Mouse (Mus musculus): Measurements from ENCODE around the gene Sash3. TPM values are rescaled to one million over a fixed set of nuclear protein-coding genes. Genes with fewer than 3 reads are reported as not detected.
"Not testable (repeated sequence)": the region's sequence is repeated elsewhere in the genome, so short reads cannot be mapped to it uniquely, and the experiment has no call there.

The Sash3 gene
- polyA plus RNA-seq, 1 experiment from 2014 or later, result 1.0 TPM

DNA sequence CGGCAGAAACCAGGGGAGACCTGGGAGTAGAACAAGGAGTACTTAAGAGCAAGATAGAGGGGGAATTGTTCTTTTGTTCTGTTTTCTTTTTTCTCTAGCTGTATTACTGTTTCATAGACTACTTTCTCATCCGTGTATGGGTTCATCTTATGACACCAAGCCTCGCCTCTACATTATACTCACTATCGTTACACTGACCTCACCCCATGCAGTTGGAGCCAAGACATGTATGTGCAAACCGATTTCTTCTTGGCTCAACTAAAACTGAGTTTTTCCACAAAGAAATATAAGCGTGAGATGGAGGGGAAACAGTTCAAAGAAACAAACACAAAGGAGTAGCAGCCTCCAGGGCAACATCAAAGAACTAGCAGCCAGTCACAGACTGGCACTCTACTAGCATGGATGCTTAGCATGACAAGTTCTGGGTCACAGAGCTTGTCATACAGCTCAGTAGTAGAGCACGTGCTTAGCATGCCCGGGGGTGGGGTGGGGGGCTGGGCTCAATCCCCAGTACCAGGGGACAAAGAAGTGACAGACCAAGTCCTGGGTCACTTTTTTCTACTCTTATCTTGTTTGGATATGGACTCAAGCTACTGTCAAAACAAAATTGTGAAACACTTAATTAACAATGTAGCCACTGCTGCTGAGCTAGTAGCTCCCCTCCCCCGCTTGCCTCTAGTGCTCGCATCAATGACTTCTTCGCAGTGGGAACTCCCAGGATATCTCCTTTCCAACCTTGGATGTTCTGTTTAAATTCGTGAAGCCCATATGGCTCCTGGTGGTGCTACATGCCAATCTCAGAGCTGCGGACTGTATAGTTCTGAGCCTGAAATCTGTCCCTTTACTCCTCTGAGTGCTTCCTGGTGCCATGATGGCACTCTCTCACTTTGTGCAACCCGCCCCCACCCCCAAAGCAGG lies 47.3 kb downstream of the Sash3 start:
- H3K36me3 ChIP-seq (replicated peaks), result peaks cover 32% of the 10 kb centered on the region
- 77% methylated on average over 14 of the region's 14 CpGs for whole genome bisulfite sequencing
- no peak for DNase-seq (ENCODE audit: extremely low spot score, low spot score)

DNA sequence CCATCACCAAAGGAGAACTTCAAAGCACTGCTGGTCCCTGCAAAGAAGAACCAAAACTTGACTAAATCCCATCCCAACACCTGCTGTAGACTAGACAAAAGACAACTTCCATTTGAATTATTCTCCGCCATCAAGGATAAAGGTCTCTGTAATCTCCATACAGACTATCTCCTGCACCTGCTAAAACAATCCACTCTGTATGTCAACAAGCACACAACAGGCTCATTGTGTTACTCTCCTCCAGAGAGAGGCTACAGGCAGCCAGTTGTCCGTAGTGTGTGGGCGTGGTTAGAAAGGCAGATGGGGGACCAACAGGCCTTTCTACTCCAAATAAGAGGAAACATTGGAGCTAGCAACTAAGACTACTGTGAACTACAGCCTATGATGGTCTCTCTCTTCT lies 51.6 kb downstream of the Sash3 start:
- WGBS, result 87% methylated on average over 3 of the region's 3 CpGs
- H3K27ac ChIP-seq, result no peak overlapping the region
- no peak overlapping the region for H3K4me3 ChIP-seq
- H3K36me3 ChIP-seq (replicated peaks), result peaks cover 11% of the 10 kb centered on the region; the same call in 1 of the 2 replicates
- H3K4me1 ChIP-seq, result peaks cover 8% of the 10 kb centered on the region; the same call in 1 of the 2 replicates
- no peaks in the 10 kb centered on the region for H3K27me3 ChIP-seq (ENCODE audit: poor library complexity, severe bottlenecking)
- DNase-seq (ENCODE audit: extremely low spot score, low spot score), result no peak
- no peaks in the 10 kb centered on the region for H3K9me3 ChIP-seq

More for the DNA sequence above, 47.3 kb downstream of the Sash3 start:
- Histone ChIP-seq H3K4me1 (peaks cover 8% of the 10 kb centered on the region; the same call in 1 of the 2 replicates), H3K9me3 (no peaks in the 10 kb centered on the region), H3K27ac (no peak overlapping the region), H3K27me3 (ENCODE audit: poor library complexity, severe bottlenecking) (no peaks in the 10 kb centered on the region), H3K4me3 (no peak overlapping the region)

DNA sequence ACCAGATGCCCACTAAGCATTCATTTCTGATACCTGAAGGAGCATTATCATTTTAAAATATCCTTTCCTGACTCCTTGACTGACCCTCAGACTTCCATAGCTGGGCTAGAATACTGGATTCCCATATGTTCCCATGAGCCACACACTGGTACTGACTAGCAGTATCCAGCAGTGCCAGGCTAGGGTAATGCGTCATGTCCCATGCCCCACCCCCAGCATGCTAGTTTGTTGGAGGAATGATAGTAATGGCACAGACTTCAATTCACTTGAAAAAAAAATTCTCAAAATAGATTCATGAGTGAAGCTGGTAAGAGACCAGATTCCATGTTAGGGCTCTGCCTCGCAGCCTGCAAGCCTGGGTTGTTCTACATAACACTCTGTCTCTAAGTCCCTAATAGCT lies 52.8 kb downstream of the Sash3 start:
- Histone ChIP-seq H3K36me3 (replicated peaks) (peaks cover 11% of the 10 kb centered on the region; the same call in 1 of the 2 replicates), H3K9me3 (no peaks in the 10 kb centered on the region), H3K4me3 (no peak overlapping the region), H3K4me1 (no peaks in the 10 kb centered on the region), H3K27ac (no peak overlapping the region), H3K27me3 (ENCODE audit: poor library complexity, severe bottlenecking) (no peaks in the 10 kb centered on the region)
- 92% methylated on average over 2 of the region's 2 CpGs for WGBS
- no peak for DNase-seq (ENCODE audit: extremely low spot score, low spot score)

DNA sequence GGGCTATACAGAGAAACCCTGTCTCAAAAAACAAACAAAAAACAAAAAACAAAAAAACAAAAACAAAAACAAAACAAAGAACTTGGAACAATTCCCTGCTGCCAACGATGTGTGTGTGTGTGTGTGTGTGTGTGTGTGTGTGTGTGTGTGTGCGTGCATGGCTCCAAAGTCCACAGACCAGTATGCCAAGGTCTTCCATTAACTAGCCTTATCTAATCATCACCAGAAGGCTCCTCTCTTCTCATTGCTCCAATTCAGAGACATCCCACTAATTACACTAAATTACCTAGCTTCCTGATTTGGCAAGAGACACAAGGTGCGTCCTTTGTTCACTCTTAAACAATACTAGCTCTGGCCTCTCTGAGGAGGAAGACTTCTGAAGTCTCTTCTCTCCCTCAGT lies 54.5 kb downstream of the Sash3 start:
- Histone ChIP-seq H3K27me3 (ENCODE audit: poor library complexity, severe bottlenecking) (no peaks in the 10 kb centered on the region), H3K27ac (no peak overlapping the region), H3K36me3 (replicated peaks) (peaks cover 5% of the 10 kb centered on the region; the same call in 1 of the 2 replicates), H3K9me3 (no peaks in the 10 kb centered on the region), H3K4me1 (no peaks in the 10 kb centered on the region), H3K4me3 (no peak overlapping the region)
- WGBS, result 92% methylated on average over 3 of the region's 3 CpGs
- DNase-seq (ENCODE audit: extremely low spot score, low spot score), result no peak

DNA sequence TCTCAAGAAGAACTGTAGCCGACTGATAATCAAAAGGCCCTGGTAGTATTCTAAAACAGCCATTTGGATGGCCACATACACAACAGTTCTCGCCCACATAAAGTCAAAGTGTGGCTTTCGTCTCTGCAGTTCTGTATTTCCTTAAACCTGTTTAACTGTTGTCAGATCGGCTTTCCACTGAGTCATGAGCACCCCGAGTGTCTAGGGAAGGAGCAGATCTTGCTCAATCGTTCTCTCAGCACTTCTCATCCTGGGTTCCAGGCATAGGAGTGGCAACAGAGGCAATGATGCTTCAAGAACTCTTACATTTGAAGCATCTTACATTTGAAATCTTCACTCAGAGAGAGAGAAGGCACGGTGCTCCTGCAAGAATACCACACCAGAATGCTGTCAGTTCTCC lies 55.7 kb downstream of the Sash3 start:
- 84% methylated on average over 7 of the region's 7 CpGs for WGBS
- no peaks in the 10 kb centered on the region for H3K4me1 ChIP-seq
- H3K4me3 ChIP-seq, result no peak overlapping the region
- peaks cover 4% of the 10 kb centered on the region; the same call in 1 of the 2 replicates for H3K36me3 ChIP-seq (replicated peaks)
- no peaks in the 10 kb centered on the region for H3K27me3 ChIP-seq (ENCODE audit: poor library complexity, severe bottlenecking)
- H3K27ac ChIP-seq, result no peak overlapping the region
- no peaks in the 10 kb centered on the region for H3K9me3 ChIP-seq
- no peak for DNase-seq (ENCODE audit: extremely low spot score, low spot score)

DNA sequence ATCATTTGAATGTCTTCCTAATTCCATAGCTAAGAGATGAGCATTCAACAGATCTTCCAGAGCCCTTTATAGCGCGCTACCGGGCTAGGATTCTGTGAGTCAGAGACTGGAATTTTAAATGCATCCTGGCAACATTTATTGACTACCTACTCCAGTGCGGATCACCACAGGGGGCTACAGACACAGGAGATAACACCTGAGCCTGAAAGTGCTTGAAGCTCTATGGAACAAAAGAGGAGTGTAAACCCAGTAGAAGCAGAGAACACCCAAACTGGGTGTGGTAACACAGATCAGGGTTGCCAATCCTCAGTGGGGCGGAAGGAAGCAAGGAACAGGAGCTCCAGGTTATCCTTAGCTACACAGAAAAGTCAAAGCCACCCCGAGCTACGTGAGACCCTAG lies 56.2 kb downstream of the Sash3 start:
- no peaks in the 10 kb centered on the region for H3K27me3 ChIP-seq (ENCODE audit: poor library complexity, severe bottlenecking)
- H3K4me1 ChIP-seq, result peaks cover 3% of the 10 kb centered on the region
- no peak for DNase-seq (ENCODE audit: extremely low spot score, low spot score)
- no peaks in the 10 kb centered on the region for H3K9me3 ChIP-seq
- H3K36me3 ChIP-seq (replicated peaks), result peaks cover 4% of the 10 kb centered on the region; the same call in 1 of the 2 replicates
- H3K27ac ChIP-seq, result no peak overlapping the region
- 92% methylated on average over 7 of the region's 7 CpGs for WGBS
- H3K4me3 ChIP-seq, result no peak overlapping the region

DNA sequence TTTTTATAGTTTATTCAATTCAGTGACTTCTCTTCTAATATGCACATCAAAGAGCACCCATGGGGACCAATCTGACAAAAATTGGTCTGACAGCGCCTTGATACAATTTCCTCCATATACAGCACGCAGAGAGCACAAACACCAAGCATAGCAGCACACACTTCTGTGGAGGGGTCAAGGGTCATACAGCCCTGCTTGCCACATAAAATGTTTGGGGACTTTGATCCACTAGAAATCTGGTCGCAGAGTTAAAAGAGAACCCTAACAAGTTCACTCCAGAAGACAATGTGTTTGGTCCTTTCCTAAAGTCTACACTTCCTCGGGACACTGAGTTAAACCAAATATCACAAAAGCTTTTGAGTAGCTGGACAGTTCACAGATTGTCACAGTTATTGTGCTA lies 56.8 kb downstream of the Sash3 start:
- H3K27ac ChIP-seq, result no peak overlapping the region
- no peaks in the 10 kb centered on the region for H3K9me3 ChIP-seq
- H3K4me1 ChIP-seq, result peaks cover 7% of the 10 kb centered on the region

DNA sequence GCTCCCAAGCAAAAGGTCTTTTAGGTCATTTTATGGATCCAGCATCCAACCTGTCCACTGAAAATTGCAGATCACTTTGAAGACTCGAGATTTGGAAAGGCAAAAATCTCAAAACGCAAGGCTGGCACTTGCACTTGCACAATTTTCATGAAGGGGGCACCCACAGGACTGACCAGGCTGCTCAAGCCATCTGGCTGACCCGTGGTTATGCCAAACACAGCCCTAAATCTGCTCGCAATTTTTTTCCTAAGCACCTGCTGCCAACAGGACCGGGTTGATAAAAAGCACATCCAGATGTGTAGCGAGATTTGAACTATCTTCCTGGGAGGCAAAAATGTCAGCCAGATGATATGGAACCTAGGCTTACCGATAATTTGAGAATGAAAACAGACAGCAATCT lies 57.5 kb downstream of the Sash3 start:
- 84% methylated on average over 7 of the region's 7 CpGs for WGBS
- Histone ChIP-seq H3K9me3 (no peaks in the 10 kb centered on the region), H3K4me3 (no peak overlapping the region), H3K36me3 (replicated peaks) (peaks cover 4% of the 10 kb centered on the region; the same call in 1 of the 2 replicates), H3K4me1 (peaks cover 7% of the 10 kb centered on the region), H3K27me3 (ENCODE audit: poor library complexity, severe bottlenecking) (no peaks in the 10 kb centered on the region), H3K27ac (no peak overlapping the region)
- no peak for DNase-seq (ENCODE audit: extremely low spot score, low spot score)

More for the DNA sequence above, 56.8 kb downstream of the Sash3 start:
- 83% methylated on average over 4 of the region's 4 CpGs for WGBS
- Histone ChIP-seq H3K36me3 (replicated peaks) (peaks cover 4% of the 10 kb centered on the region; the same call in 1 of the 2 replicates), H3K27me3 (ENCODE audit: poor library complexity, severe bottlenecking) (no peaks in the 10 kb centered on the region), H3K4me3 (no peak overlapping the region)
- no peak for DNase-seq (ENCODE audit: extremely low spot score, low spot score)

DNA sequence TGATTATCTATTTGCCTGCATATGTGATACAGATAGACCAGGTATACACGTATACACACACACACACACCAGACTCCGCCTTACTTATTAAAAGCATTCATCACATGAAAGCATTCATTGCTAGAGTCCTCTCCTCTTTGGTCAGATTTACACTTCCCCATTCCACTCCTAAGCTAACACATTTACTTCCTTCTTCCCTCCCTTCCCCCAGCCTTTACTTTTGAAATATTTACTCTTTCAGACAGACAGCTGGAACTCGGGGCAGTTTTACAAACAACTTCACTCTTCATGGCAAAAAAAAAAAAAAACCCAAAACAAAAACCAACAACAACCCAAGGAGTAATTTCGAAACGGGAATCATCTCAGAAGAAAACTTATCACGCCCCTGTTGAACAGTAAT lies 58.2 kb downstream of the Sash3 start:
- Histone ChIP-seq H3K27me3 (ENCODE audit: poor library complexity, severe bottlenecking) (no peaks in the 10 kb centered on the region), H3K9me3 (no peaks in the 10 kb centered on the region), H3K36me3 (replicated peaks) (peaks cover 4% of the 10 kb centered on the region; the same call in 1 of the 2 replicates), H3K27ac (no peak overlapping the region), H3K4me3 (no peak overlapping the region), H3K4me1 (peaks cover 7% of the 10 kb centered on the region)
- WGBS, result 86% methylated on average over 6 of the region's 6 CpGs
- DNase-seq (ENCODE audit: extremely low spot score, low spot score), result no peak

DNA sequence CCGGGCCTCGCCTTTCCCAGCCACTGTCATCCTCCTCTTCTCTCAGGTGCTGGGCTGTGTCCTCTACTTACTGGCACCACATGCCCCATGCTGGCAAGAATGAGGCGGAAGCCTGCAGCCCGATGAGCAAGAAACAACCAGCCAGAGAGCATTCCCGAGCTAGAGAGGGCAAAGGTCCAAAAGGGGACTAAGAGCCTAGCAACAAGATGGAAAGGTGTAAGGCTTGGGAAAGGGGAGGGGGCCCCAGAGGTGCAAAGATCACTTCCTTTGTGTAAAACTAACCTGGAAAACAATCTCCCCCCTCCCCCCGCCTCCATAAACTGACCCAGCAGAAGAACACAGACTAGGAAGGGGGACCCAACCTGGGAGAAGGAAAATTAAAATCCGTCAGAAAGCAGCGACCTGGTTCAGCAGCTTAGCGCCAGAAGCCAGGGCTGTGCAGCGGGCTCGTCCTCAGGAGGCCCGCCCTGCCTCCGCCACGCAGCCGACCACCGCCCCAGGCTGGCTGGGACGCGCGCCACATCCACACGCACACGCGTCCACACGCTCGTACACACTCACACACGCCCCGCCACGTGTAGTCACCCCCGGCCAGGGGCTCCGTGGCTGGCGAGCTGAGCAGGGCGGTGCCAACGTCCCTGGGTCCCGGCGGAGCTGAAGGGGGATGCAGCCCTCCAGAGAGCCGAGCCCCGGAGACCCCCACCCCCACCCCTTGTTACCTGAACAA lies 61.7 kb downstream of the Sash3 start:
- peak overlapping the region; percentile 85 for H3K27ac ChIP-seq
- WGBS, result 14% methylated on average over 36 of the region's 36 CpGs
- H3K9me3 ChIP-seq, result no peaks in the 10 kb centered on the region

DNA sequence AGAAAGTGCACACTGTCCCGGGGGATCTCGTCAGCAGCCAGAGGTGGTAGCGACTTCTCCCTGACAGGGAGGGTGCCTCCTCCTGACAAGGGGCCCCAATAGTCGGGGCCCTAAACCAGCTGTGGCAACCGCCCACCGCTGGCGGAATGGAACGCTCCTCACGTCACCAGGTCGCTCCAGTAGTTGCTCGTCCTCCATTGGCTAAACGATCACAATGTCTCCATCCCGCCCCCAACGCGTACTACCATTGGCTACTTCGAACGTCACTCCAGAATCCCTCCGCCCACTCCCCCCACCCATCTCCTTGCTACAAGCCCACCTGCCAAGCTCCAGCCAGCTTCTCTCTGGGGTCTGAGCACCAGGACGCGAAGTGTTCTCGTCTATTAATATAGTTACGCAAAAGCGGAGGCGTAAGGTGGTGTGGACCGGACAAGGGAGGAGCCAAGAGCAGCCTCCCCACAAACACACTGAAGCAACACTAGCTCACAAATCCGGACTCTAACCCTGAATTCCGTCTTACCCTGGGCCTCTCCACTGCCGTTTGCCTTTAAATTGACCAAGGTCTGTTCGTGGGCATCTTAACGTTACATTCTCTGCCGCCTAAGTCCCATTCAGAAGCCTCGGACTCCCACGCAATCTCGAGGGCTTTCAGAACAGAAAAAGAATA lies 62.4 kb downstream of the Sash3 start, which contains the start of gene Zdhhc9:
TSS of gene Zdhhc9 (minus strand) at position 360 of the 667 bp plus-strand sequence.
- DNase-seq (ENCODE audit: extremely low spot score, low spot score), result peak; percentile 87
- H3K27ac ChIP-seq, result peak within 1 kb of the TSS; percentile 85
- no peaks in the 10 kb centered on the region for H3K9me3 ChIP-seq
- 20% methylated on average over 34 of the region's 34 CpGs for WGBS
- peak within 1 kb of the TSS; percentile 69 for H3K4me3 ChIP-seq
- H3K27me3 ChIP-seq (ENCODE audit: poor library complexity, severe bottlenecking), result no peaks in the 10 kb centered on the region
- H3K4me1 ChIP-seq, result peaks cover 7% of the 10 kb centered on the region
- no peaks in the 10 kb centered on the region for H3K36me3 ChIP-seq (replicated peaks)

More for the DNA sequence above, 61.7 kb downstream of the Sash3 start:
- DNase-seq (ENCODE audit: extremely low spot score, low spot score), result no peak
- H3K36me3 ChIP-seq (replicated peaks), result no peaks in the 10 kb centered on the region
- H3K27me3 ChIP-seq (ENCODE audit: poor library complexity, severe bottlenecking), result no peaks in the 10 kb centered on the region
- peaks cover 7% of the 10 kb centered on the region for H3K4me1 ChIP-seq
- peak overlapping the region; percentile 69 for H3K4me3 ChIP-seq

DNA sequence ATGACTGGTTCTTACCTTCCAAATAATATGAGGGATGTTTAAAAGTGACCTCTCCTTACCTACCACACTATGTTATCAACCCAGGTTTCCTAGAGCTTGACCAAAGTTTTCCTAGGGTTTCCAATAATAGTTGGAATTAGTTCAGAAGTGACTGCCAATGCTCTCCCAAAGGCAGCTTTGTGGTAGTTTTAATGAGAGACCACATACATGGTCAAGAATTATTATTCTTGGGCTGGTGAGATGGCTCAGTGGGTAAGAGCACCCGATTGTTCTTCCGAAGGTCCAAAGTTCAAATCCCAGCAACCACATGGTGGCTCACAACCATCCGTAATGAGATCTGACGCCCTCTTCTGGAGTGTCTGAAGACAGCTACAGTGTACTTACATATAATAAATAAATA lies 63.5 kb downstream of the Sash3 start:
- H3K27me3 ChIP-seq (ENCODE audit: poor library complexity, severe bottlenecking); H3K4me1 ChIP-seq; H3K4me3 ChIP-seq; H3K27ac ChIP-seq; DNase-seq (ENCODE audit: extremely low spot score, low spot score); H3K36me3 ChIP-seq (replicated peaks); H3K9me3 ChIP-seq: not testable (repeated sequence)
- WGBS, result 70% methylated on average over 4 of the region's 4 CpGs
